Mouse (Mus musculus) embryonic facial prominence, embryonic 11.5 days (tissue): ENCODE data around the gene Ush2a. TPM values are rescaled to one million over a fixed set of nuclear protein-coding genes. Genes with fewer than 3 reads are reported as not detected.

Experiments used
- ATAC-seq: fragments of 200-750 bp; cut with Nextera tagmentation; replicated peaks from 2 replicates; pipeline ENCODE4 v1.8.0; 2017; ENCODE audit warnings: low read depth; ENCODE audit not compliant: insufficient number of reproducible peaks, low FRiP score, low TSS enrichment
- DNase-seq: peaks from one replicate; pipeline ENCODE4 v3.0.0-alpha.2; 2015; ENCODE audit warnings: low spot score
- H3K27ac ChIP-seq: fragments of 300-500 bp; sonication (generic); replicated peaks from 2 replicates; pipeline ENCODE4 v1.5.1; 2014; ENCODE audit warnings: mild to moderate bottlenecking, low read depth, low read length, control low read depth
- H3K27me3 ChIP-seq: fragments of 300-500 bp; sonication (generic); 2 replicates; pipeline ENCODE4 v1.6.1; 2014; ENCODE audit warnings: mild to moderate bottlenecking, low read length, moderate library complexity, mixed read lengths; ENCODE audit not compliant: control insufficient read depth, insufficient read depth
- H3K36me3 ChIP-seq: fragments of 300-500 bp; sonication (generic); replicated peaks from 2 replicates; pipeline ENCODE4 v1.6.1; 2014; ENCODE audit warnings: low read depth, mild to moderate bottlenecking, low read length, moderate library complexity, mixed read lengths; ENCODE audit not compliant: control insufficient read depth, insufficient read depth
- H3K4me1 ChIP-seq: fragments of 300-500 bp; sonication (generic); 2 replicates; pipeline ENCODE4 v1.6.1; 2014; ENCODE audit warnings: low read length, mixed read lengths; ENCODE audit not compliant: control insufficient read depth, insufficient read depth
- H3K4me2 ChIP-seq: fragments of 300-500 bp; sonication (generic); 2 replicates; pipeline ENCODE4 v1.6.1; 2014; ENCODE audit warnings: low read depth, mild to moderate bottlenecking, control low read depth, low read length, moderate library complexity
- H3K4me3 ChIP-seq: fragments of 300-500 bp; sonication (generic); 2 replicates; pipeline ENCODE4 v1.5.1; 2014; ENCODE audit warnings: low read depth, low read length, control low read depth
- H3K9ac ChIP-seq: fragments of 300-500 bp; sonication (generic); replicated peaks from 2 replicates; pipeline ENCODE4 v1.6.1; 2014; ENCODE audit warnings: mild to moderate bottlenecking, control low read depth, low read length
- H3K9me3 ChIP-seq: fragments of 300-500 bp; sonication (generic); replicated peaks from 2 replicates; pipeline ENCODE4 v1.6.1; 2016; ENCODE audit warnings: mild to moderate bottlenecking, low read length, inconsistent platforms, mixed read lengths; ENCODE audit not compliant: control insufficient read depth
- WGBS: fragments of 180-500 bp; shearing (Covaris S2); extraction: QIAGEN DNeasy Blood & Tissue Kit; methylation state at CpG from one replicate; pipeline ENCODE4 v1.1.7; 2014; 5-methylcytosine and 5-hydroxymethylcytosine counted together
- polyA plus RNA-seq: library from polyadenylated mRNA; unstranded; fragments of >200 nt; fragmentation: Nextera tagmentation; extraction: Ambion mirVana; gene quantifications from 2 replicates; pipeline ENCODE4 v1.2.1, GENCODE M21; 2014

Gene Ush2a
- polyA plus RNA-seq, 1 experiment from 2014 or later, result 0.07 TPM

- no peak for DNase-seq
- Histone ChIP-seq H3K27ac (no peak overlapping the region), H3K27me3 (no peaks in the 10 kb centered on the region), H3K4me2 (no peak overlapping the region), H3K4me3 (no peak overlapping the region), H3K36me3 (no peaks in the 10 kb centered on the region), H3K9ac (no peak overlapping the region), H3K9me3 (no peaks in the 10 kb centered on the region), H3K4me1 (no peaks in the 10 kb centered on the region)
- WGBS, result 73% methylated on average over 17 of the region's 17 CpGs
- no peak for ATAC-seq
These were observed 463.5 kb downstream of the Ush2a start for GRCm38 (mm10) chr1:188725122-188725995.

GRCm38 (mm10) chr1:188726937-188727336 is 465.1 kb downstream of the Ush2a start:
- H3K36me3 ChIP-seq, result no peaks in the 10 kb centered on the region
- H3K27ac ChIP-seq, result no peak overlapping the region
- peak; percentile 56 for DNase-seq
- no peak overlapping the region for H3K9ac ChIP-seq
- H3K4me1 ChIP-seq, result no peaks in the 10 kb centered on the region
- no peak overlapping the region for H3K4me2 ChIP-seq
- H3K27me3 ChIP-seq, result no peaks in the 10 kb centered on the region
- WGBS, result 45% methylated on average over 6 of the region's 6 CpGs
- ATAC-seq, result no peak
- H3K4me3 ChIP-seq, result no peak overlapping the region
- H3K9me3 ChIP-seq, result no peaks in the 10 kb centered on the region

GRCm38 (mm10) chr1:188728625-188729024 is 466.8 kb downstream of the Ush2a start:
- H3K36me3 ChIP-seq, result no peaks in the 10 kb centered on the region
- 90% methylated on average over 8 of the region's 8 CpGs for WGBS
- no peak for ATAC-seq
- H3K4me2 ChIP-seq, result no peak overlapping the region
- no peak overlapping the region for H3K9ac ChIP-seq
- no peak overlapping the region for H3K27ac ChIP-seq
- no peaks in the 10 kb centered on the region for H3K4me1 ChIP-seq
- no peaks in the 10 kb centered on the region for H3K27me3 ChIP-seq
- H3K4me3 ChIP-seq, result no peak overlapping the region
- no peak for DNase-seq
- H3K9me3 ChIP-seq, result no peaks in the 10 kb centered on the region

GRCm38 (mm10) chr1:188729179-188729578 is 467.4 kb downstream of the Ush2a start:
- ATAC-seq, result no peak
- no peaks in the 10 kb centered on the region for H3K27me3 ChIP-seq

GRCm38 (mm10) chr1:188734741-188735266 is 473.0 kb downstream of the Ush2a start:
- H3K9ac ChIP-seq, result no peak overlapping the region
- H3K4me1 ChIP-seq, result no peaks in the 10 kb centered on the region
- no peak for ATAC-seq
- no peaks in the 10 kb centered on the region for H3K27me3 ChIP-seq
- no peaks in the 10 kb centered on the region for H3K36me3 ChIP-seq
- no peak for DNase-seq
- H3K27ac ChIP-seq, result no peak overlapping the region
- no peak overlapping the region for H3K4me2 ChIP-seq
- 78% methylated on average over 7 of the region's 7 CpGs for WGBS
- no peaks in the 10 kb centered on the region for H3K9me3 ChIP-seq
- no peak overlapping the region for H3K4me3 ChIP-seq

More at GRCm38 (mm10) chr1:188729179-188729578, 467.4 kb downstream of the Ush2a start:
- Histone ChIP-seq H3K27ac (no peak overlapping the region), H3K36me3 (no peaks in the 10 kb centered on the region), H3K4me2 (no peak overlapping the region), H3K4me1 (no peaks in the 10 kb centered on the region), H3K9me3 (no peaks in the 10 kb centered on the region), H3K4me3 (no peak overlapping the region), H3K9ac (no peak overlapping the region)
- DNase-seq, result no peak
- 77% methylated on average over 7 of the region's 7 CpGs for WGBS

- no peak for ATAC-seq
- Histone ChIP-seq H3K4me2 (no peak overlapping the region), H3K9me3 (no peaks in the 10 kb centered on the region), H3K9ac (no peak overlapping the region), H3K4me1 (no peaks in the 10 kb centered on the region), H3K36me3 (no peaks in the 10 kb centered on the region), H3K27ac (no peak overlapping the region), H3K4me3 (no peak overlapping the region), H3K27me3 (no peaks in the 10 kb centered on the region)
- 70% methylated on average over 7 of the region's 7 CpGs for WGBS
- no peak for DNase-seq
These were observed 481.1 kb downstream of the Ush2a start for GRCm38 (mm10) chr1:188742971-188743370.

- Histone ChIP-seq H3K9ac (no peak overlapping the region), H3K9me3 (no peaks in the 10 kb centered on the region), H3K27me3 (no peaks in the 10 kb centered on the region), H3K4me3 (no peak overlapping the region), H3K4me2 (no peak overlapping the region), H3K4me1 (no peaks in the 10 kb centered on the region), H3K27ac (no peak overlapping the region), H3K36me3 (no peaks in the 10 kb centered on the region)
- WGBS, result 62% methylated on average over 15 of the region's 15 CpGs
- DNase-seq (peak; percentile 1), ATAC-seq (no peak)
These were observed 493.2 kb downstream of the Ush2a start for GRCm38 (mm10) chr1:188755031-188755430.

- Histone ChIP-seq H3K4me3 (no peak overlapping the region), H3K9me3 (no peaks in the 10 kb centered on the region), H3K36me3 (no peaks in the 10 kb centered on the region), H3K4me1 (no peaks in the 10 kb centered on the region), H3K27me3 (no peaks in the 10 kb centered on the region), H3K9ac (no peak overlapping the region), H3K27ac (no peak overlapping the region), H3K4me2 (no peak overlapping the region)
- 81% methylated on average over 3 of the region's 3 CpGs for WGBS
- DNase-seq (no peak), ATAC-seq (no peak)
These were observed 498.7 kb downstream of the Ush2a start for GRCm38 (mm10) chr1:188760515-188760914.
